Mouse (Mus musculus) left cerebral cortex, postnatal 25 days (tissue): ENCODE measurements around the gene Pak1. TPM values are rescaled to one million over a fixed set of nuclear protein-coding genes. Genes with fewer than 3 reads are reported as not detected.

ENCODE experiments used
- DNase-seq, 2 experiments: peaks; one replicate each; pipeline ENCODE4 v3.0.0; 2022; ENCODE audit warnings: low spot score in 2 of 2, mixed read lengths in 1 of 2
- intact Hi-C: fragments of 180-260 bp; cut with DNase I; formaldehyde crosslinking; loops from one replicate; pipeline ENCODE4 v1.15.1; 2025
- total RNA-seq, 2 experiments: library from RNA; stranded (reverse); gene quantifications; 2 replicates each; pipeline ENCODE4 v1.2.3; 2021

Pak1 gene
- total RNA-seq, 2 experiments from 2014 or later = 401 to 458 TPM

DNA sequence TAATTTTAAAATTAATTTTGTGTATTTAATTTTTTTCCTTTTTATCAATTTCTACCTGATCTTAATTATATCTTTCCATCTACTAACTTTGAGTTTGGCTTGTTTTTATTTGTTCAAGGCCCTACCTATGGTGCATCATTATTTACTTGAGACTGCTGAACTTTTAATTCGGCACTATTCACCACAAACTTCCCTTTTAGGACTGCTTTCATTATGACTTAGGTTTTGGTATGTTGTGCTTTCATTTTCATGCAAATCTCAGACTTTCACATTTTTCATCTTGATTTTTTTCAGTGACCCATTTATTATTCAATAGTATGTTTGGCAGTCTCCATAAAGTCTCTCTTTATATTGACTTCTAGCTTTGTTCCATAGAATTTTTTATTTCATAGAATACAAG, 156.1 kb downstream of the Pak1 start:
- DNase-seq = no peak
- intact Hi-C loops = no loop called here

Other genes starting within 250 kb of the Pak1 start
- gene Aamdc, start 209.0 kb upstream of the Pak1 start, total RNA-seq = 10 to 100 TPM; 30.7 to 31.6 TPM
- gene Rsf1, start 208.7 kb upstream of the Pak1 start, total RNA-seq = 10 to 100 TPM; 42.9 to 47.9 TPM
- 10 to 100 TPM; 76.2 to 89.9 TPM for gene Clns1a, start 91.9 kb upstream of the Pak1 start, total RNA-seq
- gene Aqp11, start 50.3 kb upstream of the Pak1 start, total RNA-seq = 10 to 100 TPM; 22.9 to 27.5 TPM
- not detected for gene Gdpd4, start 131.4 kb downstream of the Pak1 start, total RNA-seq